Mouse (Mus musculus) olfactory bulb, adult 2 months (tissue): ENCODE measurements at regions not wholly inside any gene's neighbourhood (a gene's known extent, or its start where the extent isn't known, plus 50 kb on each side); places are given as distances from the start of the nearest gene placed in this dataset.

Experiments used
- CTCF ChIP-seq: fragments of 200-500 bp; IDR thresholded peaks from 2 replicates; pipeline ENCODE4 v1.5.1; 2012; ENCODE audit warnings: low read depth, mild to moderate bottlenecking, low read length, moderate library complexity; ENCODE audit not compliant: insufficient read depth
- POLR2A ChIP-seq: fragments of 200-500 bp; IDR thresholded peaks from 2 replicates; pipeline ENCODE4 v1.6.1; 2012; ENCODE audit warnings: mild to moderate bottlenecking, low read depth, low read length, moderate library complexity; ENCODE audit not compliant: insufficient read depth

GRCm38 (mm10) chr8:64496333-64497213 is 196.3 kb downstream of the Cpe start:
- TF ChIP-seq CTCF (no peak), POLR2A (no peak)
